Mouse (Mus musculus) liver, embryonic 15.5 days (tissue): ENCODE data around the gene Smim20. TPM values are rescaled to one million over a fixed set of nuclear protein-coding genes. Genes with fewer than 3 reads are reported as not detected.

Experiments used
- ATAC-seq: fragments of 200-750 bp; cut with Nextera tagmentation; 2 replicates; pipeline ENCODE4 v1.8.0; 2017; ENCODE audit warnings: moderate number of reproducible peaks, mild to moderate bottlenecking, moderate library complexity; ENCODE audit not compliant: insufficient read depth
- H3K27ac ChIP-seq: fragments of 300-500 bp; sonication (generic); replicated peaks from 2 replicates; pipeline ENCODE4 v1.5.1; 2015; ENCODE audit warnings: mild to moderate bottlenecking, inconsistent platforms
- H3K27me3 ChIP-seq: fragments of 300-500 bp; sonication (generic); 2 replicates; pipeline ENCODE4 v1.6.1; 2015; ENCODE audit warnings: mild to moderate bottlenecking, inconsistent platforms
- H3K36me3 ChIP-seq: fragments of 300-500 bp; sonication (generic); replicated peaks from 2 replicates; pipeline ENCODE4 v1.6.1; 2015; ENCODE audit warnings: moderate library complexity, mild to moderate bottlenecking, inconsistent platforms
- H3K4me1 ChIP-seq: fragments of 300-500 bp; sonication (generic); replicated peaks from 2 replicates; pipeline ENCODE4 v1.6.1; 2015; ENCODE audit warnings: inconsistent platforms
- H3K4me2 ChIP-seq: fragments of 300-500 bp; sonication (generic); 2 replicates; pipeline ENCODE4 v1.6.1; 2015; ENCODE audit warnings: moderate library complexity, mild to moderate bottlenecking, inconsistent platforms
- H3K4me3 ChIP-seq: fragments of 300-500 bp; sonication (generic); replicated peaks from 2 replicates; pipeline ENCODE4 v1.5.1; 2015; ENCODE audit warnings: mild to moderate bottlenecking, inconsistent platforms
- H3K9ac ChIP-seq: fragments of 300-500 bp; sonication (generic); 2 replicates; pipeline ENCODE4 v1.6.1; 2015; ENCODE audit warnings: moderate library complexity, mild to moderate bottlenecking, inconsistent platforms
- H3K9me3 ChIP-seq: fragments of 300-500 bp; sonication (generic); replicated peaks from 2 replicates; pipeline ENCODE4 v1.6.1; 2016; ENCODE audit warnings: inconsistent platforms
- WGBS: fragments of 180-500 bp; shearing (Covaris S2); methylation state at CpG from one replicate; pipeline ENCODE4 v1.1.7; 2015; ENCODE audit warnings: mixed read lengths; ENCODE audit not compliant: insufficient replicate concordance; 5-methylcytosine and 5-hydroxymethylcytosine counted together
- polyA plus RNA-seq: library from polyadenylated mRNA; unstranded; fragments of >200 nt; fragmentation: Nextera tagmentation; extraction: Ambion mirVana; gene quantifications from 2 replicates; pipeline ENCODE4 v1.2.1, GENCODE M21; 2015

Smim20 gene
- polyA plus RNA-seq, 1 experiment from 2014 or later = 28.5 TPM

GRCm38 (mm10) chr5:53279216-53279813 is 12.4 kb downstream of the Smim20 start:
- Histone ChIP-seq H3K9ac (no peak overlapping the region), H3K27me3 (no peaks in the 10 kb centered on the region), H3K27ac (no peak overlapping the region), H3K4me1 (no peaks in the 10 kb centered on the region), H3K36me3 (peaks cover 22% of the 10 kb centered on the region), H3K4me2 (no peak overlapping the region), H3K4me3 (no peak overlapping the region), H3K9me3 (no peaks in the 10 kb centered on the region)
- ATAC-seq = no peak
- 68% methylated on average over 12 of the region's 12 CpGs for WGBS

- H3K4me2 ChIP-seq = no peak overlapping the region
- no peaks in the 10 kb centered on the region for H3K9me3 ChIP-seq
- WGBS = 59% methylated on average over 4 of the region's 4 CpGs
- H3K27ac ChIP-seq = no peak overlapping the region
- H3K36me3 ChIP-seq = peaks cover 19% of the 10 kb centered on the region
- no peak overlapping the region for H3K4me3 ChIP-seq
- no peak for ATAC-seq
- H3K27me3 ChIP-seq = no peaks in the 10 kb centered on the region
- H3K4me1 ChIP-seq = no peaks in the 10 kb centered on the region
- H3K9ac ChIP-seq = no peak overlapping the region
Observed at GRCm38 (mm10) chr5:53282487-53282886, 15.6 kb downstream of the Smim20 start.

- Histone ChIP-seq H3K4me3 (no peak overlapping the region), H3K9me3 (no peaks in the 10 kb centered on the region), H3K4me2 (no peak overlapping the region), H3K27ac (no peak overlapping the region), H3K9ac (no peak overlapping the region), H3K4me1 (no peaks in the 10 kb centered on the region), H3K36me3 (no peaks in the 10 kb centered on the region), H3K27me3 (no peaks in the 10 kb centered on the region)
- no peak for ATAC-seq
- 73% methylated on average over 2 of the region's 2 CpGs for WGBS
Observed at GRCm38 (mm10) chr5:53286406-53286805, 19.5 kb downstream of the Smim20 start.

- H3K4me1 ChIP-seq = no peaks in the 10 kb centered on the region
- no peaks in the 10 kb centered on the region for H3K9me3 ChIP-seq
- H3K27ac ChIP-seq = no peak overlapping the region
- WGBS = 12% methylated on average over 9 of the region's 9 CpGs
- no peaks in the 10 kb centered on the region for H3K36me3 ChIP-seq
- no peak for ATAC-seq
- no peak overlapping the region for H3K4me2 ChIP-seq
- H3K9ac ChIP-seq = no peak overlapping the region
- H3K27me3 ChIP-seq = no peaks in the 10 kb centered on the region
- H3K4me3 ChIP-seq = no peak overlapping the region
Observed at GRCm38 (mm10) chr5:53289438-53289837, 22.6 kb downstream of the Smim20 start.

GRCm38 (mm10) chr5:53294627-53295026 is 27.7 kb downstream of the Smim20 start:
- Histone ChIP-seq H3K9me3 (no peaks in the 10 kb centered on the region), H3K36me3 (no peaks in the 10 kb centered on the region), H3K27ac (no peak overlapping the region), H3K9ac (no peak overlapping the region), H3K27me3 (no peaks in the 10 kb centered on the region), H3K4me2 (no peak overlapping the region), H3K4me3 (no peak overlapping the region), H3K4me1 (no peaks in the 10 kb centered on the region)
- no peak for ATAC-seq
- WGBS = 69% methylated on average over 5 of the region's 5 CpGs

- WGBS = 61% methylated on average over 4 of the region's 4 CpGs
- H3K36me3 ChIP-seq = no peaks in the 10 kb centered on the region
- ATAC-seq = no peak
- H3K4me2 ChIP-seq = no peak overlapping the region
- no peaks in the 10 kb centered on the region for H3K9me3 ChIP-seq
- no peaks in the 10 kb centered on the region for H3K27me3 ChIP-seq
- no peaks in the 10 kb centered on the region for H3K4me1 ChIP-seq
- no peak overlapping the region for H3K9ac ChIP-seq
- no peak overlapping the region for H3K4me3 ChIP-seq
- no peak overlapping the region for H3K27ac ChIP-seq
Observed at GRCm38 (mm10) chr5:53296961-53297360, 30.1 kb downstream of the Smim20 start.

GRCm38 (mm10) chr5:53301496-53301895 is 34.6 kb downstream of the Smim20 start:
- 73% methylated on average over 8 of the region's 8 CpGs for WGBS
- Histone ChIP-seq H3K9me3 (no peaks in the 10 kb centered on the region), H3K4me2 (no peak overlapping the region), H3K36me3 (no peaks in the 10 kb centered on the region), H3K9ac (no peak overlapping the region), H3K27ac (no peak overlapping the region), H3K27me3 (no peaks in the 10 kb centered on the region), H3K4me1 (no peaks in the 10 kb centered on the region), H3K4me3 (no peak overlapping the region)
- no peak for ATAC-seq

- ATAC-seq = no peak
- Histone ChIP-seq H3K4me3 (no peak overlapping the region), H3K27me3 (no peaks in the 10 kb centered on the region), H3K4me1 (no peaks in the 10 kb centered on the region), H3K36me3 (no peaks in the 10 kb centered on the region), H3K27ac (no peak overlapping the region), H3K4me2 (no peak overlapping the region), H3K9me3 (no peaks in the 10 kb centered on the region), H3K9ac (no peak overlapping the region)
- WGBS = 68% methylated on average over 10 of the region's 10 CpGs
Observed at GRCm38 (mm10) chr5:53302895-53303670, 36.2 kb downstream of the Smim20 start.

- Histone ChIP-seq H3K36me3 (no peaks in the 10 kb centered on the region), H3K9ac (no peak overlapping the region), H3K4me3 (no peak overlapping the region), H3K27me3 (no peaks in the 10 kb centered on the region), H3K27ac (no peak overlapping the region), H3K4me2 (no peak overlapping the region), H3K9me3 (no peaks in the 10 kb centered on the region), H3K4me1 (no peaks in the 10 kb centered on the region)
- WGBS = 79% methylated on average over 6 of the region's 6 CpGs
- no peak for ATAC-seq
Observed at GRCm38 (mm10) chr5:53303941-53304340, 37.1 kb downstream of the Smim20 start.

GRCm38 (mm10) chr5:53304936-53305335 is 38.1 kb downstream of the Smim20 start:
- H3K27me3 ChIP-seq = no peaks in the 10 kb centered on the region
- H3K9ac ChIP-seq = no peak overlapping the region
- H3K9me3 ChIP-seq = no peaks in the 10 kb centered on the region
- H3K4me3 ChIP-seq = no peak overlapping the region
- H3K27ac ChIP-seq = no peak overlapping the region
- H3K4me1 ChIP-seq = no peaks in the 10 kb centered on the region
- no peaks in the 10 kb centered on the region for H3K36me3 ChIP-seq
- WGBS = 36% methylated on average over 4 of the region's 4 CpGs
- H3K4me2 ChIP-seq = no peak overlapping the region
- ATAC-seq = no peak

GRCm38 (mm10) chr5:53306864-53307263 is 40.0 kb downstream of the Smim20 start:
- Histone ChIP-seq H3K4me3 (no peak overlapping the region), H3K36me3 (no peaks in the 10 kb centered on the region), H3K27me3 (no peaks in the 10 kb centered on the region), H3K4me2 (no peak overlapping the region), H3K9ac (no peak overlapping the region), H3K9me3 (no peaks in the 10 kb centered on the region), H3K4me1 (no peaks in the 10 kb centered on the region), H3K27ac (no peak overlapping the region)
- 55% methylated on average over 3 of the region's 3 CpGs for WGBS
- ATAC-seq = no peak
